Mouse (Mus musculus): ENCODE measurements around the gene Ankrd6. TPM values are rescaled to one million over a fixed set of nuclear protein-coding genes. Genes with fewer than 3 reads are reported as not detected.

The Ankrd6 gene
- total RNA-seq, 4 experiments from 2014 or later, result 4.0 to 6.2 (median 5.1) TPM

GRCm38 (mm10) chr4:32787110-32787509 is 163.5 kb downstream of the Ankrd6 start:
- DNase-seq (ENCODE audit: low spot score), result no peak

- DNase-seq (ENCODE audit: low spot score), result no peak
These were observed 170.6 kb downstream of the Ankrd6 start for GRCm38 (mm10) chr4:32779996-32780395.

- DNase-seq (ENCODE audit: low spot score), result no peak
These were observed 180.3 kb downstream of the Ankrd6 start for GRCm38 (mm10) chr4:32770284-32770810.

- no peak for DNase-seq (ENCODE audit: low spot score)
These were observed 182.6 kb downstream of the Ankrd6 start for GRCm38 (mm10) chr4:32768046-32768445.

- no peak for DNase-seq (ENCODE audit: low spot score)
These were observed 183.2 kb downstream of the Ankrd6 start for GRCm38 (mm10) chr4:32767471-32767870.

GRCm38 (mm10) chr4:32757430-32757829 is 193.2 kb downstream of the Ankrd6 start:
- no peak for DNase-seq (ENCODE audit: low spot score)

Other genes with a start within 250 kb of the Ankrd6 start
- 10 to 100 TPM; 31.0 to 48.6 (median 41.3) TPM for gene Lyrm2, start 150.6 kb downstream of the Ankrd6 start, total RNA-seq (2022)
- gene Rragd, start 32.2 kb upstream of the Ankrd6 start, total RNA-seq (2022), result 100 to 1,000 TPM in 3 of 4 experiments, 10 to 100 TPM in 1; 92.6 to 118 (median 111) TPM
- 10 to 100 TPM; 35.4 to 40.8 (median 39.8) TPM for gene Ube2j1, start 80.6 kb upstream of the Ankrd6 start, total RNA-seq (2022)
- gene Gabrr2, start 112.2 kb upstream of the Ankrd6 start, total RNA-seq (2022), result 1 to 10 TPM; 1.8 to 2.6 (median 1.9) TPM
- gene Gabrr1, start 181.7 kb upstream of the Ankrd6 start, total RNA-seq (2022), result 1 to 10 TPM in 1 of 4 experiments, under 1 TPM in 3; 0.38 to 1.0 (median 0.62) TPM
- gene Pm20d2, start 238.9 kb upstream of the Ankrd6 start, total RNA-seq (2022), result 10 to 100 TPM; 69.3 to 75.5 (median 72.3) TPM

Measured in heart, adult 8-10 months (tissue).